ENCODE assay signal across 17 mouse cellular contexts in the genomic region with DNA sequence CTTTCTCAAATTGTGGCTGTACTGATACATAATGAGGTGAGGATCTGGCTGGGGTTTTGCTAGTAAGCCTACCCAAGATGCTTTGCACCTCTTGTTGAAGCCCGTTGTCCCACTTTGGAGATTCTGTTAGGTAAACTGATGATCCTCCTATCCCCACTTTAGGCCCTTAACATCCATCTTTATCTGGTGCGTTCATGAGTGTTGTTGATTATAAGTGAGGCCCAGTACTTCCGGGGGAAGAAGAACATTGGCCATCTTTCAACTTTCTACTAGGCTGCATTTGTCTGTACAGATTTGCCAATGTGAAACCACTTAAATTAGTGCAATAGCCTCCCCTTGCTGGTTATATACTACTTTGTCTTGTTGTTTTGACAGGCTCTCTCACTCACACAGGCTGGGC.
"Had no signal": no experiment of that assay in that cellular context is flagged by ENCODE, and none has a peak within 500 bp of the region (broad histone marks: within the 10 kb centered on the region; RNA-seq: fewer than 3 reads in every experiment).

No protein-coding gene starts in this region.

- H3K4me3 ChIP-seq: intestine, embryonic 15.5 days; kidney, embryonic 15.5 days; liver, embryonic 13.5 days; megakaryocyte, embryonic 14.5 days; midbrain, embryonic 10.5 days; midbrain, embryonic 13.5 days; myocyte; neural tube, embryonic 13.5 days had no signal

- H3K9ac ChIP-seq: intestine, embryonic 15.5 days; kidney, embryonic 15.5 days; liver, embryonic 13.5 days; midbrain, embryonic 13.5 days; neural tube, embryonic 13.5 days had no signal

- H3K36me3 ChIP-seq: intestine, embryonic 15.5 days; kidney, embryonic 15.5 days; liver, embryonic 13.5 days; midbrain, embryonic 10.5 days; midbrain, embryonic 13.5 days; neural tube, embryonic 13.5 days had no signal

- H3K4me1 ChIP-seq: intestine, embryonic 15.5 days; liver, embryonic 13.5 days; megakaryocyte, embryonic 14.5 days; midbrain, embryonic 10.5 days; midbrain, embryonic 13.5 days; neural tube, embryonic 13.5 days had no signal

- ATAC-seq: intestine, embryonic 15.5 days; midbrain, embryonic 13.5 days; midbrain, embryonic 16.5 days had no signal

- H3K4me2 ChIP-seq: intestine, embryonic 15.5 days; kidney, embryonic 15.5 days; liver, embryonic 13.5 days; midbrain, embryonic 13.5 days; neural tube, embryonic 13.5 days had no signal

- H3K27ac ChIP-seq: intestine, embryonic 15.5 days; kidney, embryonic 15.5 days; liver, embryonic 13.5 days; midbrain, embryonic 10.5 days; midbrain, embryonic 13.5 days; neural tube, embryonic 13.5 days had no signal

- DNase-seq: kidney, adult 11 months; kidney, adult 8-10 months; kidney, postnatal 36 days; left cerebral cortex, postnatal 4 days; liver, embryonic 13.5 days; lung, postnatal 10 days; retina, postnatal 1 day; thymus, adult 18-20 months; thymus, postnatal 36 days had no signal

- H3K27me3 ChIP-seq: intestine, embryonic 15.5 days; kidney, embryonic 15.5 days; liver, embryonic 13.5 days; megakaryocyte, embryonic 14.5 days; midbrain, embryonic 13.5 days; neural tube, embryonic 13.5 days had no signal

- H3K9me3 ChIP-seq: intestine, embryonic 15.5 days; kidney, embryonic 15.5 days; liver, embryonic 13.5 days; megakaryocyte, embryonic 14.5 days; midbrain, embryonic 10.5 days; midbrain, embryonic 13.5 days; neural tube, embryonic 13.5 days had no signal
